Mouse (Mus musculus) brain, adult 2 months (tissue): Measurements from ENCODE around the gene Rhbdd3.
A peak's percentile ranks its signal among the peaks of the same experiment; 100 is the strongest.

Experiments
- DNase-seq: peaks from one replicate; pipeline ENCODE4 v3.0.0; 2011; ENCODE audit warnings: low read depth, low spot score

Rhbdd3 gene

GRCm38 (mm10) chr11:5098736-5099542, at the start of gene Rhbdd3, which contains the start of gene Ewsr1:
Rhbdd3 (plus strand) TSS chr11:5098926.
Ewsr1 (minus strand) TSS chr11:5099266.
- DNase-seq = peak; percentile 99

- DNase-seq = peak; percentile 66
Measured at GRCm38 (mm10) chr11:5051629-5052028, 47.1 kb upstream of the Rhbdd3 start.

DNA sequence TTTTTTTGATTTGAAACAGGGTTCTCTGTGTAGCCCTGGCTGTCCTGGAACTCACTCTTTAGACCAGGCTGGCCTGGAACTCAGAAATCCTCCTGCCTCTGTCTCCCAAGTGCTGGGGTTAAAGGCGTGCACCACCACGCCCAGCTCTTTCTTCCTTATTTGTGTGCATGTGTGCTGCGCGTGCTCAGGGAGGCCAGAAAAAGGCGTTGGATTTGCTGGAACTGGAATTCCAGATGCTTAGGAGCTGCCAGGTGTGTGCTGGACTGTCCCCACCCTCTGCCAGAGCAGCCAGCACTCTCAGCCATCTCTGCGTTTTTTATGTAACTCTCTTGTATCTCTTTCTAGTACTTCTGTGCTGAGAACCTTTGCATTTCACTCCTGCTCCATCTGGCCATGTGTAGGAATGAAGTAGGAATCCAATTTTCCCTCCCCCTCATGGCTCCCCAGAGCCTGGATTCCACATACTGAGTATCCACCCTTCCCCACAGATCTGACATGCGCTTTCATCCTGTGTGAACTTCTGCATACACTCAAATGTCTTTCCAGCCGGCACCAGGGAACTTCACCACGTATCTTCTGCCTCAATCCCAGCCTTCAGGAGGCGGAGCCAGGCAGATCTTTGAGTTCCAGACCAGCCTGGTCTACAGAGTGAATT, 46.4 kb upstream of the Rhbdd3 start:
- DNase-seq = peak; percentile 92

DNA sequence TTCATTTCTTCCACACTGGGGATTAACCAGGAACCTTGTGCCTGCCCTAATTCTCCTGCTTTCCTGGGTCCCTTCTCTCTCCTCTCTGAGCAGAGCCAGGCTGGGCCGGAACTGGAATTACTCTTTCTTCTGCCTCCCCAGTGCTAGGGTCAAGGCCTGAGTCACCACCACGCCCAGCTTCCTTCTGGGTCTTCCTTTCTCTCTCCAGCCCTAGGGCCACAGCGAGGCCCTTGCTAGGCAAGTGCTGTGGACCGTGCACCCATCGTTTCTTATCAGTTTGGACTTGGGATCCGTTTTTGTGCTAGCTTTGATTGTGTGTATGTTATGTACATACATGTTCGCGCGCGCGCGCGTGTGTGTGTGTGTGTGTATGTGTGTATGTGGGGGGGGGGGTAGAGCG, 44.6 kb upstream of the Rhbdd3 start:
- DNase-seq = no peak

GRCm38 (mm10) chr11:5054874-5055273, 43.9 kb upstream of the Rhbdd3 start:
- DNase-seq = no peak

DNA sequence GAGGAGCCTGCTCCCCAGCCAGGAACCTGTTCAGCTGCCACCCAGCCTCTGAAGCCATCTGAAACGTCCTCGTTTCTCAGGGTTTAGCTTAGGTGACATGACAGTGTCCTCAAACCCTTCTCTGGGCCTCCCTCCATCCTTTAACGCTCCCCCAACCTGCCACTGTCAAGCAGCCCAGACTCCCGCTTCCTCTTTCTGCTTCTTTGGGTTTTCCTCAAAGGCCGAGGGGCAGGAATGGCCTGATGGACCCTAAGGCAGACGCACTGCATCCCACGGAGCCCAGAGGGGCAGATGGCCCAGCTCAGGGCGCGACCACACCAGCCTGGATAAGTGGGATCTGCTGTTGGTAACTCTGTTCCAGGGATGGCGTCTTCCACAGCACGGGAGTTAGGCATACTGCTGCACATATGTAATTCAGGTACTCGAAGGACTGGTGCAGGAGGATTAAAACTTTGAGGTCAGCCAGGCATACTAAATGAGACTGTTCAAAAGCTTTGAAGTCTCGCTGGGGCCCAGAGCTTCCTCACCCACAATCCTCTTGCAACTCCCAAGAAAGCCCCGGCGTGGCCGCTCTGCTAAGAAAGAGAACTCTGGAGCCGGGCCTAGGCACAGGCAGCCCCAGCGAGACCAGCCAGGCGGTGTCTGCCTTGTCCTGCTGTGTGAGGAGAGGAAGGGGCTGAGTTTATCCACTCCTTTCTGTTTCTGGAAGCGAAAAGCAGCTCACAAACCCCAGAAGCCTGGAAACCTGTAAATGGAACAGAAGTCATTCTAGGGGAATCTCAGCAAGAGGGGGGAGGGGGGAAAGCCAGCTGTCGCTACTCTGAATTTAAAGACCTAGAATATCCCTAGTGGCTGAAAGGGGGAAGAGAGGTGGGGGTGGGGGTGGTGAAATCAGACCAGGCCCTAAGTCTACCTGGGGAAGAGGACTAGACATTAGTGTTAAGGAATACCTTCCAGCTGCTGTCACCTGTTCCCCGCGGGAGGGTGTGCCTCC, 42.5 kb upstream of the Rhbdd3 start:
- peak; percentile 59 for DNase-seq

- no peak for DNase-seq
Measured at GRCm38 (mm10) chr11:5057064-5057463, 41.7 kb upstream of the Rhbdd3 start.

- DNase-seq = no peak
Measured at GRCm38 (mm10) chr11:5057541-5057855, 41.2 kb upstream of the Rhbdd3 start.

DNA sequence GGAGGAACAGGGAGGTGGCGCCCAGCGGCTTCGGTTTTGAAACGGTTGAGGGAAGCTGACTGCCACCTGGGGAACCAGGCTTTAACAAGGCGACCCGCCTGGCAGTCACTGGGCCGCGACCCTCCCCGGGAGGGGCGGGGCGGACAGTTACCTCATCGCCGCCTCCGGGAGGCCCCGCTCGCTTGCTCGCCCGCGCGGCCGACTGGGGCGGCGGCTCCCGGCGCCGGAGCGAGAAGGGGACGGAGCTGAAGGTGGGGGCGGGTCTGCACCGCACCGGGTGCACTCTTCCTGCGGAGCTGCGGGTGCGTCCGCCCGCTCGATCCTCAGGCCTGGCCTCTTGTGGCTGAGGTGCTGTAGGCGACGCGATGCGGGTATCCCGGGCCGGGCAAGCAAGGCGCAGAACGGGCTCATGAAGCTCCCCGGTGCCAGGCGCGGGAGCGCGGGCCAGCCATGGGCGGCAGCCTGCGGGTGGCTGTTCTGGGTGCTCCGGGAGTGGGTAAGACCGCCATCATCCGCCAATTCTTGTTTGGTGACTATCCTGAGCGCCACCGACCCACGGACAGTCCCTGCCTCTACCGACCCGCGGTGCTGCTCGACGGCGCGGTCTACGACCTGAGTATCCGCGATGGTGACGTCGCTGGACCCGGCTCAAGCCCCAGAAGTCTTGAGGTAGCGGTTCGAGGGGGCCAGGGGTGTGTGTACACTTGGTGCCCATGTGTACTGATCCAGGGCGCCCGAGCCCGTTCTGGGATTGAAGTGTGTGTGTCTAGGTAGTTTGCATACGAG, 40.7 kb upstream of the Rhbdd3 start, which contains the start of gene Rasl10a:
TSS of gene Rasl10a (plus strand) at position 273 of the 786 bp plus-strand sequence.
- DNase-seq = no peak

- DNase-seq = no peak
Measured at GRCm38 (mm10) chr11:5058783-5059182, 39.9 kb upstream of the Rhbdd3 start.

DNA sequence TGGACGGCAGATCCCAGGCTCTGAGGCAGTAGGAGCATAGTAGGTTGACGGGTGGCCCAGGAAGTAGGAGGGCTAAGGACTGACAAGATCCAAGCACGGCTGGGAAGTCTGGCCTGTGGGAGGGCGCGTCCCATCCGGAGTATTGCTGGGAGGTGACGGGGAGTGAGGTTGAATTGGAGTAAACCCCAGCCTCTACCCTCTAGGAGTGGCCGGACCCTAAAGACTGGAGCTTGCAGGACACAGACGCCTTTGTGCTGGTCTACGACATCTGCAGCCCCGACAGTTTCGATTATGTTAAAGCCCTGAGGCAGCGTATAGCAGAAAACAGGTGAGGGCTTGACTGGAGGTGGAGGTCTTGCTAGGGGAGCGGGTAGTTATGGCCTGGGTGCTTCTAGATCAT, 39.5 kb upstream of the Rhbdd3 start:
- no peak for DNase-seq

DNA sequence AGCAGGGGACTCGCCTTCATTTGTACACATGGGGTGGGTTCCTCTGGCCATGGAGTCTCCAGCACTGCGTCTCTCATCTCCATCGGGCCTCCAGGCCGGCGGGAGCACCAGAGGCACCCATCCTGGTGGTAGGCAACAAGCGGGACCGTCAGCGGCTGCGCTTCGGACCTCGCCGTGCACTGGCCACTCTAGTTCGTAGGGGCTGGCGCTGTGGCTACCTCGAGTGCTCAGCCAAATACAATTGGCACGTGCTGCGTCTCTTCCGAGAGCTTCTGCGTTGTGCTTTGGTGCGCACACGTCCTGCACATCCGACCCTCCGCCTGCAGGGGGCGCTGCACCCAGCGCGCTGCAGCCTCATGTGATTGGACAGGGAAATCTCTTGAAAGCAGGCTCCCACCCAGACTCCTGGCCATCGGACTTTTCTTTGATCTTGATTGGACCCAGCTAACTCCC, 39.0 kb upstream of the Rhbdd3 start:
- peak; percentile 80 for DNase-seq

DNA sequence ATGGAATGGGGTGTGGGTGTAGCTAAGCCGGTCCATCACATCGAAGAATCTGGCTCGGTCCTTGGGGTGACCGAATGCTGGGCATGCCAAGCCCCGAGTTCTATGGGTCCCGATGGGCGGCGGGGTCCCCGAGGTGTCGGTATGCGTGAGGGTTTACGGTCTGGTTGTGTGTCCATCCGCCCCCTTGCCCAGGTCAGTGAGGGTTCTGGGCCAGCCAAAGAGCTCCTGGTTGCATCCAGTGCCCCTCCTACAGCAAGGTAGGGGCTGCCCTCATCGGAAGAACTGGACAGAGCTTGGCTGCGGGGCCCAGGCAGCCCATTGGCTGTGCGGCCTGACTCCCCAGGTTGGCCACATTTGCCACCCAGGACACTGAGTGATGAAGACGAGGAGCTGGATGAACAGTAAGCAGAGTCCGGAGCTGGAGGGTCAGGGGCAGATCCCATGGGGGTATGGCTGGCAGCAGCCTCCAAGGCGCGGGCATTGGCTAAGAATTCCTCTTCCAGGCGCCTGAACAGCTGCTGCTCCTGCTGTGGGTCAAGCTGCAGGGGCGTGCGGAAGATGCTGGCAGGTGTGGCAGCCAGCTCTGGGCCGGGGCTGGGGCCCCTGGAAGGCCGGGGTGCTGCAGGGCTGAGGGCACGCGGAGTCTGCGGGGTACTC, 37.8 kb upstream of the Rhbdd3 start:
- no peak for DNase-seq

- DNase-seq = peak; percentile 93
Measured at GRCm38 (mm10) chr11:5061413-5062139, 37.1 kb upstream of the Rhbdd3 start.

DNA sequence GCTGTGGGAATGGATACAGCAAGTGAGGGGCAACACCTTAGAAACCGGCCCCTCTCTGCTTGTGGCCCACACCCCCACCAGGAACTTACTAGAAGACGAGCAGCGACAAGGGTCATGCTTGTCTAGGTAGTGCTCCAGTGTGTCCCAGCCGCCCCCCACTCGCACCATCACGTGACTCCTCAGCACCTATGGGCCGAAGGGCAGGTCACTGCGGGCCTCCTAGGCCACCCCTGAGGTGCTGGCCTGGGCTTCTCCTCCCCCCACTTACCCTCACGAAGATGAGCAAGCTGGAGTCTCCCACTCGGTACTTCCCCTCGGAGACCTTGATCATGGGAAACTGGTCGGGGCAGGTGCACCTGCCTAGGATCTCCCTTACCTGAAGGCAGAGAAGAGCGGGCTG, 36.4 kb upstream of the Rhbdd3 start:
- DNase-seq = no peak

GRCm38 (mm10) chr11:5062860-5063505, 35.7 kb upstream of the Rhbdd3 start:
- DNase-seq = no peak

DNA sequence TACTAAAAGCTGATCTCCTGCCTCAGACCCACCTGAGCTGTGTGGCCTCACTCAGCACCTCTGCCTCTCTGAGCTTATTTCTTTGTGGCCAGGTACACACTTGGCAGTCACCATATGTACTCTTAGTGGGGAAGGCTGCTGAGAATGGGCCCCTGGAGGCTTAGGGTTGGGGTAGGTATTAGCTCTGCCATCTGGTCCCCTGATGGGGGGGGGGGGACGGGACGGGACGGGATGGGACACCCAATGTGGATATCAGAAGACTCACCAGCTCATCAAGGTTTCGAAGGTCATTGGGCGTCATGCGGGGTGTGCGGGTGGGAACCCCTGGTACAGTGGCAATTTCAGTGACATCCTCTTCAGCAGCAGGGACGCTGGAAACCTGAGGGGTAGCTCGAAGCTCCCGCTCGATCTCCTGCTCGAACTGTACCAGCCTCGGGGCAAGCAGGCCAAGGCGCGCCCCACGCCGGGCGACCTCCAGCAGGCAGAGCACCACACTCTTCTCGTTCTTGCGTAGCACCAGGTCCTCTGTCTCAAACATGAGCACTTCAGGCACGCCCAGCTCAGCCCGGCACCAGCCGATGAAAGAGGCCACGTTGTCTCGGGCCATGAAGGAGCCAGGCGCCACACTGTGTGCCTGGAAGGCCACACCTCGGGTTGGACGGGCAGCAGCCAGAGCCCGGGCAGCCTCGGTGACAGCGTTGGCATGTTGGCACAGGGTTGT, 35.0 kb upstream of the Rhbdd3 start:
- DNase-seq = no peak

DNA sequence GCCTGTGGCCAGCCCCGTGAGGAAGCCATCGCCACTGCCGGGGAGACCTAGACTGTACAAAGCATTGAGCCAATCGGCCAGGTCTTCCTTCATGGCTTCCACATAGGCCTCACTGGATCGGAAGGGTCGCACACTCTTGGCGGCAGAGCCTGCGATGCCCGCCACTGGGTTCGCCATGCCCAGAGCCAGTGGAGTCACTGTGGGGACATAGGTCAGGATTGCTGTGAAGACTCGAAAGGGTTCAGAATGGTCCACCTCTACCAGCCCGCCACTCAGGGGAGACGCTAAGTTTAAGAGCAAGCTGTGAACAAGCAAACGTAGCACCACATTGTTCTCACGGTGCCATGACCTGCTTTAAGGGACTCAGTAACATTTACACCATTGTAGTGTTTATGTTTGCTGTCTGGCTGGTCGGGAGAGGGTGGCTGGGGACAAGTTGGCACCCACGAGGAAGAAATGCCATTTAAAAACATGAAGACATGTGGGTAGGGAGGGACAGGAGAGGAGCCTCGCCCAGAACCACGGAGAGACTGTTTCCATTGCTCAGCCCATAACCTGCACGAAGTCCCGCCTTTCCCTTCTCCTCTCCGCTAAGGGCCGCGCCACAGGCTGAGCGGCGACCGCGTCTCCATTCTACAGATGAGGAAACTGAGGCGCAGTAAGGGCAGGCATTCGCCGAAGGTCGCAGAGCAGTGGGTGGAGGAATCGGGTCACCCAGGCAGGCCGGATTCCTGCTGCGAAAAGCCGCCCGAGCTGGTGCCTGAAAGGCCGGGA, 34.3 kb upstream of the Rhbdd3 start:
- peak; percentile 69 for DNase-seq
